Mouse (Mus musculus): Measurements from ENCODE around the gene Ints14. TPM values are rescaled to one million over a fixed set of nuclear protein-coding genes. Genes with fewer than 3 reads are reported as not detected.

Gene Ints14
- polyA plus RNA-seq, 1 experiment from 2014 or later = 54.9 TPM

- ATAC-seq (ENCODE audit: low FRiP score, low read depth) = no peak
- no peaks in the 10 kb centered on the region for H3K36me3 ChIP-seq
- H3K27ac ChIP-seq = no peak overlapping the region
- peaks cover 28% of the 10 kb centered on the region for H3K4me1 ChIP-seq
- no peaks in the 10 kb centered on the region for H3K9me3 ChIP-seq
- H3K4me3 ChIP-seq = no peak overlapping the region
- peaks cover 5% of the 10 kb centered on the region for H3K27me3 ChIP-seq
- no peak overlapping the region for H3K4me2 ChIP-seq (replicated peaks)
- 65% methylated on average over 5 of the region's 5 CpGs for WGBS
- no peak overlapping the region for H3K9ac ChIP-seq
Observed at GRCm38 (mm10) chr9:64937491-64937890, 23.2 kb upstream of the Ints14 start.

GRCm38 (mm10) chr9:64938535-64938934 lies 22.2 kb upstream of the Ints14 start:
- Histone ChIP-seq H3K27me3 (peaks cover 13% of the 10 kb centered on the region), H3K36me3 (no peaks in the 10 kb centered on the region), H3K4me1 (peaks cover 27% of the 10 kb centered on the region), H3K27ac (no peak overlapping the region), H3K9ac (no peak overlapping the region), H3K4me3 (no peak overlapping the region), H3K9me3 (no peaks in the 10 kb centered on the region), H3K4me2 (replicated peaks) (no peak overlapping the region)
- no peak for ATAC-seq (ENCODE audit: low FRiP score, low read depth)
- 75% methylated on average over 5 of the region's 5 CpGs for WGBS

- H3K27me3 ChIP-seq = peaks cover 19% of the 10 kb centered on the region
- H3K4me2 ChIP-seq (replicated peaks) = no peak overlapping the region
- ATAC-seq (ENCODE audit: low FRiP score, low read depth) = no peak
- no peak overlapping the region for H3K27ac ChIP-seq
- 65% methylated on average over 4 of the region's 4 CpGs for WGBS
- H3K4me3 ChIP-seq = no peak overlapping the region
- H3K4me1 ChIP-seq = peaks cover 26% of the 10 kb centered on the region
- H3K9ac ChIP-seq = no peak overlapping the region
- H3K36me3 ChIP-seq = no peaks in the 10 kb centered on the region
- no peaks in the 10 kb centered on the region for H3K9me3 ChIP-seq
Observed at GRCm38 (mm10) chr9:64939281-64939680, 21.4 kb upstream of the Ints14 start.

- Histone ChIP-seq H3K9me3 (no peaks in the 10 kb centered on the region), H3K36me3 (no peaks in the 10 kb centered on the region), H3K4me1 (peaks cover 27% of the 10 kb centered on the region), H3K27ac (no peak overlapping the region), H3K27me3 (peaks cover 24% of the 10 kb centered on the region), H3K4me3 (no peak overlapping the region), H3K4me2 (replicated peaks) (no peak overlapping the region), H3K9ac (no peak overlapping the region)
- no peak for ATAC-seq (ENCODE audit: low FRiP score, low read depth)
- WGBS = 88% methylated on average over 2 of the region's 2 CpGs
Observed at GRCm38 (mm10) chr9:64939790-64940189, 20.9 kb upstream of the Ints14 start.

GRCm38 (mm10) chr9:64940731-64941346 lies 19.9 kb upstream of the Ints14 start:
- no peak overlapping the region for H3K4me2 ChIP-seq (replicated peaks)
- peaks cover 27% of the 10 kb centered on the region for H3K4me1 ChIP-seq
- ATAC-seq (ENCODE audit: low FRiP score, low read depth) = peak; percentile 67
- peak overlapping the region; percentile 2; the same call in 1 of the 2 replicates for H3K27ac ChIP-seq
- H3K9me3 ChIP-seq = no peaks in the 10 kb centered on the region
- no peaks in the 10 kb centered on the region for H3K36me3 ChIP-seq
- H3K27me3 ChIP-seq = peaks cover 29% of the 10 kb centered on the region
- no peak overlapping the region for H3K9ac ChIP-seq
- WGBS = 46% methylated on average over 11 of the region's 11 CpGs
- H3K4me3 ChIP-seq = no peak overlapping the region

GRCm38 (mm10) chr9:64941650-64942049 lies 19.1 kb upstream of the Ints14 start:
- no peak overlapping the region for H3K4me2 ChIP-seq (replicated peaks)
- H3K4me3 ChIP-seq = no peak overlapping the region
- peaks cover 35% of the 10 kb centered on the region for H3K27me3 ChIP-seq
- 79% methylated on average over 4 of the region's 4 CpGs for WGBS
- no peak overlapping the region for H3K9ac ChIP-seq
- no peak for ATAC-seq (ENCODE audit: low FRiP score, low read depth)
- H3K9me3 ChIP-seq = no peaks in the 10 kb centered on the region
- peaks cover 27% of the 10 kb centered on the region for H3K4me1 ChIP-seq
- no peak overlapping the region for H3K27ac ChIP-seq
- no peaks in the 10 kb centered on the region for H3K36me3 ChIP-seq

- Histone ChIP-seq H3K27me3 (peaks cover 53% of the 10 kb centered on the region), H3K36me3 (no peaks in the 10 kb centered on the region), H3K27ac (no peak overlapping the region), H3K9me3 (no peaks in the 10 kb centered on the region), H3K9ac (no peak overlapping the region), H3K4me2 (replicated peaks) (peak overlapping the region; percentile 50), H3K4me3 (peak overlapping the region; percentile 18; the same call in 1 of the 2 replicates), H3K4me1 (peaks cover 24% of the 10 kb centered on the region)
- ATAC-seq (ENCODE audit: low FRiP score, low read depth) = no peak
- whole genome bisulfite sequencing = 6% methylated on average over 11 of the region's 11 CpGs
Observed at GRCm38 (mm10) chr9:64943997-64944396, 16.7 kb upstream of the Ints14 start.

- Histone ChIP-seq H3K27me3 (peaks cover 77% of the 10 kb centered on the region), H3K27ac (no peak overlapping the region)
- 90% methylated on average over 9 of the region's 9 CpGs for WGBS
Observed at GRCm38 (mm10) chr9:64947483-64948095, 13.1 kb upstream of the Ints14 start.

GRCm38 (mm10) chr9:64951161-64951657 lies 9.5 kb upstream of the Ints14 start, which contains the start of gene Slc24a1:
Slc24a1 (minus strand) TSS chr9:64951607.
- no peak within 1 kb of the TSS for H3K27ac ChIP-seq
- ATAC-seq (ENCODE audit: low FRiP score, low read depth) = no peak
- peaks cover 70% of the 10 kb centered on the region for H3K27me3 ChIP-seq
- 30% methylated on average over 11 of the region's 11 CpGs for WGBS
- H3K36me3 ChIP-seq = no peaks in the 10 kb centered on the region
- no peaks in the 10 kb centered on the region; the same call in 1 of the 2 replicates for H3K4me1 ChIP-seq
- H3K9ac ChIP-seq = no peak within 1 kb of the TSS
- H3K4me2 ChIP-seq (replicated peaks) = no peak within 1 kb of the TSS
- H3K9me3 ChIP-seq = no peaks in the 10 kb centered on the region
- no peak within 1 kb of the TSS for H3K4me3 ChIP-seq

More at GRCm38 (mm10) chr9:64947483-64948095, 13.1 kb upstream of the Ints14 start:
- ATAC-seq (ENCODE audit: low FRiP score, low read depth) = no peak
- Histone ChIP-seq H3K36me3 (no peaks in the 10 kb centered on the region), H3K4me3 (no peak overlapping the region), H3K9ac (no peak overlapping the region), H3K4me1 (peaks cover 10% of the 10 kb centered on the region), H3K4me2 (replicated peaks) (no peak overlapping the region), H3K9me3 (no peaks in the 10 kb centered on the region)

- Histone ChIP-seq H3K9ac (no peak overlapping the region), H3K27ac (no peak overlapping the region), H3K36me3 (no peaks in the 10 kb centered on the region), H3K4me2 (replicated peaks) (no peak overlapping the region), H3K9me3 (no peaks in the 10 kb centered on the region), H3K4me1 (no peaks in the 10 kb centered on the region; the same call in 1 of the 2 replicates), H3K27me3 (peaks cover 65% of the 10 kb centered on the region), H3K4me3 (no peak overlapping the region)
- 19% methylated on average over 5 of the region's 5 CpGs for WGBS
- no peak for ATAC-seq (ENCODE audit: low FRiP score, low read depth)
Observed at GRCm38 (mm10) chr9:64952055-64952454, 8.7 kb upstream of the Ints14 start.

GRCm38 (mm10) chr9:64953190-64953589 lies 7.5 kb upstream of the Ints14 start:
- peaks cover 55% of the 10 kb centered on the region for H3K27me3 ChIP-seq

GRCm38 (mm10) chr9:64956337-64956736 lies 4.4 kb upstream of the Ints14 start:
- Histone ChIP-seq H3K9ac (no peak overlapping the region), H3K27ac (no peak overlapping the region), H3K4me1 (peaks cover 1% of the 10 kb centered on the region), H3K27me3 (peaks cover 32% of the 10 kb centered on the region), H3K4me2 (replicated peaks) (no peak overlapping the region), H3K4me3 (no peak overlapping the region), H3K36me3 (no peaks in the 10 kb centered on the region), H3K9me3 (no peaks in the 10 kb centered on the region)
- WGBS = 35% methylated on average over 12 of the region's 12 CpGs
- ATAC-seq (ENCODE audit: low FRiP score, low read depth) = no peak

More at GRCm38 (mm10) chr9:64953190-64953589, 7.5 kb upstream of the Ints14 start:
- Histone ChIP-seq H3K4me2 (replicated peaks) (no peak overlapping the region), H3K9ac (no peak overlapping the region), H3K36me3 (no peaks in the 10 kb centered on the region), H3K9me3 (no peaks in the 10 kb centered on the region), H3K27ac (no peak overlapping the region), H3K4me1 (no peaks in the 10 kb centered on the region; the same call in 1 of the 2 replicates), H3K4me3 (no peak overlapping the region)
- WGBS = 69% methylated on average over 7 of the region's 7 CpGs
- no peak for ATAC-seq (ENCODE audit: low FRiP score, low read depth)
